Mouse (Mus musculus) midbrain, postnatal 0 days (tissue): ENCODE measurements around the gene Gas7. TPM values are rescaled to one million over a fixed set of nuclear protein-coding genes. Genes with fewer than 3 reads are reported as not detected.
A peak's percentile ranks its signal among the peaks of the same experiment; 100 is the strongest.

Experiments used
- ATAC-seq: fragments of 200-750 bp; cut with Nextera tagmentation; 2 replicates; pipeline ENCODE4 v1.8.0; 2017; ENCODE audit warnings: moderate number of reproducible peaks, mild to moderate bottlenecking, moderate TSS enrichment, moderate library complexity; ENCODE audit not compliant: low FRiP score
- DNase-seq: peaks from one replicate; pipeline ENCODE4 v3.0.0-alpha.2; 2015; ENCODE audit warnings: low spot score
- H3K27ac ChIP-seq: fragments of 300-500 bp; sonication (generic); 2 replicates; pipeline ENCODE4 v1.5.1; 2014; ENCODE audit warnings: low read depth, mild to moderate bottlenecking, low read length, mixed read lengths
- H3K27me3 ChIP-seq: fragments of 300-500 bp; sonication (generic); 2 replicates; pipeline ENCODE4 v1.6.1; 2014; ENCODE audit warnings: low read length, control low read depth, mixed read lengths; ENCODE audit not compliant: insufficient read depth
- H3K36me3 ChIP-seq: fragments of 300-500 bp; sonication (generic); 2 replicates; pipeline ENCODE4 v1.6.1; 2014; ENCODE audit warnings: low read length, control low read depth, mixed read lengths; ENCODE audit not compliant: insufficient read depth
- H3K4me1 ChIP-seq: fragments of 300-500 bp; sonication (generic); 2 replicates; pipeline ENCODE4 v1.6.1; 2014; ENCODE audit warnings: mild to moderate bottlenecking, control low read depth, antibody characterized with exemption, low read length, mixed read lengths; ENCODE audit not compliant: insufficient read depth
- H3K4me2 ChIP-seq: fragments of 300-500 bp; sonication (generic); 2 replicates; pipeline ENCODE4 v1.6.1; 2014; ENCODE audit warnings: low read depth, mild to moderate bottlenecking, low read length, mixed read lengths; ENCODE audit not compliant: poor library complexity, severe bottlenecking
- H3K4me3 ChIP-seq: fragments of 300-500 bp; sonication (generic); 2 replicates; pipeline ENCODE4 v1.5.1; 2014; ENCODE audit warnings: low read depth, mild to moderate bottlenecking, low read length, moderate library complexity
- H3K9ac ChIP-seq: fragments of 300-500 bp; sonication (generic); replicated peaks from 2 replicates; pipeline ENCODE4 v1.6.1; 2014; ENCODE audit warnings: mild to moderate bottlenecking, low read length, moderate library complexity, mixed read lengths; ENCODE audit not compliant: poor library complexity, severe bottlenecking
- H3K9me3 ChIP-seq: fragments of 300-500 bp; sonication (generic); 2 replicates; pipeline ENCODE4 v1.6.1; 2016; ENCODE audit warnings: low read length, control low read depth
- CTCF ChIP-seq: IDR thresholded peaks from 2 replicates; pipeline ENCODE4 v1.5.1; 2016; ENCODE audit warnings: antibody characterized with exemption, mild to moderate bottlenecking
- WGBS: fragments of 180-500 bp; shearing (Covaris S2); extraction: QIAGEN DNeasy Blood & Tissue Kit; methylation state at CpG from one replicate; pipeline ENCODE4 v1.1.7; 2014; 5-methylcytosine and 5-hydroxymethylcytosine counted together
- polyA plus RNA-seq: library from polyadenylated mRNA; unstranded; fragments of >200 nt; fragmentation: Nextera tagmentation; extraction: Ambion mirVana; gene quantifications from 2 replicates; pipeline ENCODE4 v1.2.1, GENCODE M21; 2015
- total RNA-seq: library from RNA; depleted of rRNA; stranded (reverse); fragments of >200 nt; gene quantifications from 2 replicates; pipeline ENCODE4 v1.2.3, GENCODE M21; 2014

Gene Gas7
- total and polyA plus RNA-seq, 2 experiments from 2014 or later, result 82.1 to 118 TPM

- no peak overlapping the region for H3K9ac ChIP-seq
- no peaks in the 10 kb centered on the region for H3K27me3 ChIP-seq
- no peak for TF ChIP-seq CTCF
- WGBS, result 94% methylated on average over 8 of the region's 8 CpGs
- ATAC-seq (no peak), DNase-seq (no peak)
- no peaks in the 10 kb centered on the region for H3K9me3 ChIP-seq
- no peak overlapping the region for H3K27ac ChIP-seq
- H3K4me1 ChIP-seq, result no peaks in the 10 kb centered on the region; the same call in 1 of the 2 replicates
- H3K36me3 ChIP-seq, result no peaks in the 10 kb centered on the region
- no peak overlapping the region for H3K4me3 ChIP-seq
- no peak overlapping the region for H3K4me2 ChIP-seq
Measured at GRCm38 (mm10) chr11:67642421-67642820, 187.2 kb downstream of the Gas7 start.

- no peaks in the 10 kb centered on the region; the same call in 1 of the 2 replicates for H3K4me1 ChIP-seq
- no peak overlapping the region for H3K27ac ChIP-seq
- no peaks in the 10 kb centered on the region for H3K9me3 ChIP-seq
- ATAC-seq (no peak), DNase-seq (no peak)
- no peak overlapping the region for H3K9ac ChIP-seq
- H3K27me3 ChIP-seq, result no peaks in the 10 kb centered on the region
- H3K4me2 ChIP-seq, result no peak overlapping the region
- no peaks in the 10 kb centered on the region for H3K36me3 ChIP-seq
- no peak for TF ChIP-seq CTCF
- no peak overlapping the region for H3K4me3 ChIP-seq
- 90% methylated on average over 5 of the region's 5 CpGs for WGBS
Measured at GRCm38 (mm10) chr11:67642835-67643234, 187.6 kb downstream of the Gas7 start.

- WGBS, result 94% methylated on average over 3 of the region's 3 CpGs
- TF ChIP-seq CTCF, result no peak
- no peaks in the 10 kb centered on the region for H3K27me3 ChIP-seq
Measured at GRCm38 (mm10) chr11:67643465-67643864, 188.2 kb downstream of the Gas7 start.

GRCm38 (mm10) chr11:67644632-67645149, 189.5 kb downstream of the Gas7 start:
- H3K27me3 ChIP-seq, result no peaks in the 10 kb centered on the region
- no peak overlapping the region for H3K27ac ChIP-seq
- no peak for TF ChIP-seq CTCF
- no peak overlapping the region for H3K4me3 ChIP-seq
- DNase-seq (no peak), ATAC-seq (no peak)
- H3K9ac ChIP-seq, result no peak overlapping the region
- no peaks in the 10 kb centered on the region for H3K9me3 ChIP-seq
- WGBS, result 80% methylated on average over 6 of the region's 6 CpGs
- H3K4me1 ChIP-seq, result no peaks in the 10 kb centered on the region; the same call in 1 of the 2 replicates
- no peak overlapping the region for H3K4me2 ChIP-seq
- H3K36me3 ChIP-seq, result no peaks in the 10 kb centered on the region

More at GRCm38 (mm10) chr11:67643465-67643864, 188.2 kb downstream of the Gas7 start:
- Histone ChIP-seq H3K27ac (no peak overlapping the region), H3K4me1 (no peaks in the 10 kb centered on the region; the same call in 1 of the 2 replicates), H3K4me3 (no peak overlapping the region), H3K9ac (no peak overlapping the region), H3K4me2 (no peak overlapping the region), H3K36me3 (no peaks in the 10 kb centered on the region), H3K9me3 (no peaks in the 10 kb centered on the region)
- DNase-seq, result no peak
- ATAC-seq, result no peak

GRCm38 (mm10) chr11:67647745-67648144, 192.5 kb downstream of the Gas7 start:
- Histone ChIP-seq H3K4me3 (no peak overlapping the region), H3K36me3 (no peaks in the 10 kb centered on the region), H3K27me3 (no peaks in the 10 kb centered on the region), H3K27ac (no peak overlapping the region), H3K9ac (no peak overlapping the region), H3K4me2 (no peak overlapping the region), H3K4me1 (peaks cover 8% of the 10 kb centered on the region), H3K9me3 (no peaks in the 10 kb centered on the region)
- DNase-seq, result peak; percentile 72
- peak; percentile 94 for TF ChIP-seq CTCF
- 30% methylated on average over 5 of the region's 5 CpGs for WGBS
- 0 out of 2 replicates have a peak, but pooled peaks have one; percentile 50 for ATAC-seq

GRCm38 (mm10) chr11:67648651-67649407, 193.6 kb downstream of the Gas7 start:
- Histone ChIP-seq H3K4me2 (no peak overlapping the region), H3K27ac (no peak overlapping the region), H3K27me3 (no peaks in the 10 kb centered on the region), H3K4me3 (no peak overlapping the region), H3K36me3 (no peaks in the 10 kb centered on the region), H3K9ac (no peak overlapping the region), H3K9me3 (no peaks in the 10 kb centered on the region), H3K4me1 (peaks cover 11% of the 10 kb centered on the region)
- DNase-seq, result peak; percentile 29
- ATAC-seq, result no peak
- TF ChIP-seq CTCF, result no peak
- WGBS, result 74% methylated on average over 11 of the region's 11 CpGs
